Mouse (Mus musculus) T-cell, adult 2 months (primary cell): ENCODE data around the gene Gm45711.
A peak's percentile ranks its signal among the peaks of the same experiment; 100 is the strongest.
"Not testable (repeated sequence)": the region's sequence is repeated elsewhere in the genome, so short reads cannot be mapped to it uniquely, and the experiment has no call there.

ENCODE experiments used
- DNase-seq: peaks from one replicate; pipeline ENCODE4 v3.0.0; 2022; ENCODE audit warnings: low spot score

The Gm45711 gene

GRCm38 (mm10) chr8:104309441-104310155 lies at the start of gene Gm45711, which contains the start of gene Cmtm1:
Gene Gm45711, minus strand, starts transcription at chr8:104310081.
Gene Cmtm1, minus strand, starts transcription at chr8:104310145.
- not testable (repeated sequence) for DNase-seq

GRCm38 (mm10) chr8:104358637-104359036 lies 48.8 kb upstream of the Gm45711 start:
- DNase-seq = no peak

- DNase-seq = no peak
These were observed 44.6 kb upstream of the Gm45711 start for GRCm38 (mm10) chr8:104354504-104354903.

- DNase-seq = no peak
These were observed 43.3 kb upstream of the Gm45711 start for GRCm38 (mm10) chr8:104353186-104353585.

GRCm38 (mm10) chr8:104350047-104350446 lies 40.2 kb upstream of the Gm45711 start:
- no peak for DNase-seq

- DNase-seq = no peak
These were observed 39.1 kb upstream of the Gm45711 start for GRCm38 (mm10) chr8:104348971-104349370.

GRCm38 (mm10) chr8:104346706-104347105 lies 36.8 kb upstream of the Gm45711 start:
- DNase-seq = no peak

GRCm38 (mm10) chr8:104344622-104345021 lies 34.7 kb upstream of the Gm45711 start:
- no peak for DNase-seq

GRCm38 (mm10) chr8:104343957-104344356 lies 34.1 kb upstream of the Gm45711 start:
- peak; percentile 71 for DNase-seq

GRCm38 (mm10) chr8:104342426-104342825 lies 32.5 kb upstream of the Gm45711 start:
- DNase-seq = no peak

GRCm38 (mm10) chr8:104341678-104342077 lies 31.8 kb upstream of the Gm45711 start:
- no peak for DNase-seq

GRCm38 (mm10) chr8:104341106-104341561 lies 31.3 kb upstream of the Gm45711 start:
- DNase-seq = no peak

GRCm38 (mm10) chr8:104340233-104341105 lies 30.6 kb upstream of the Gm45711 start:
- peak; percentile 73 for DNase-seq

GRCm38 (mm10) chr8:104339983-104340232 lies 30.0 kb upstream of the Gm45711 start:
- no peak for DNase-seq

GRCm38 (mm10) chr8:104339229-104339982 lies 29.5 kb upstream of the Gm45711 start, which contains the start of gene Cmtm3:
Gene Cmtm3, plus strand, starts transcription at chr8:104339410.
- DNase-seq = no peak

GRCm38 (mm10) chr8:104337890-104338289 lies 28.0 kb upstream of the Gm45711 start:
- peak; percentile 30 for DNase-seq

GRCm38 (mm10) chr8:104336806-104337205 lies 26.9 kb upstream of the Gm45711 start:
- no peak for DNase-seq

- DNase-seq = no peak
These were observed 24.3 kb upstream of the Gm45711 start for GRCm38 (mm10) chr8:104334196-104334595.

- DNase-seq = no peak
These were observed 23.9 kb upstream of the Gm45711 start for GRCm38 (mm10) chr8:104333786-104334185.

GRCm38 (mm10) chr8:104332665-104333631 lies 23.1 kb upstream of the Gm45711 start:
- DNase-seq = no peak

GRCm38 (mm10) chr8:104321930-104322329 lies 12.0 kb upstream of the Gm45711 start, which contains the start of gene Cmtm2b:
Gene Cmtm2b, plus strand, starts transcription at chr8:104322230.
- DNase-seq = not testable (repeated sequence)
